Mouse (Mus musculus): ENCODE results near the gene Hoxd13. TPM values are rescaled to one million over a fixed set of nuclear protein-coding genes. Genes with fewer than 3 reads are reported as not detected.

The Hoxd13 gene
- not detected in 3 replicates for total RNA-seq (2017)

DNA sequence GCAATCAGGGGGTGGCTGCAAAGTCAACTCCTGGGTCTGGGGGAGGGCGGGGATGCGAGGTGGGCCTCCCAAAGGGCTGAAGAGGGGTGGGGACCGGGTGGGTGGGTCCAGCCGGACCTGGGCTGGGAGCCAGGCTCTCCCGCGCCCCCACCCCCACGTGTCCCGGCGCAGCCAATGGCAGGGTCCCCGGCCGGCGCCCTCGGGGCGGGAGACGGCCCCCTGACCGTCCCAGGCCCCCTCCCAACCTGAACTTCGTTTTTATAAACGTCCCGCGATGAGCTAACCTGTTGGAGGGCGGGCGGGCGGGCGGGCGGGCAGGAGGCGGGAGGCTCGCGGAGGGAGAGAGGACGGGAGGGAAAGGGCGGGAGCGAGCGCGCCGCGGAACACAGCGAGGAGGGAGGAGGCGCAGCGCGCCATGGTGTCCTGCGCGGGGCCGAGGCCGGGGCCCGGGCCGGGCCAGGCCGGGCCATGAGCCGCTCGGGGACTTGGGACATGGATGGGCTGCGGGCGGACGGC is at the start of gene Hoxd13:
Gene Hoxd13 (plus strand): TSS at position 469 of the 516 bp plus-strand sequence.
- no peak for ATAC-seq (replicated peaks; ENCODE audit: insufficient number of reproducible peaks, low FRiP score, low TSS enrichment, poor library complexity, severe bottlenecking)

DNA sequence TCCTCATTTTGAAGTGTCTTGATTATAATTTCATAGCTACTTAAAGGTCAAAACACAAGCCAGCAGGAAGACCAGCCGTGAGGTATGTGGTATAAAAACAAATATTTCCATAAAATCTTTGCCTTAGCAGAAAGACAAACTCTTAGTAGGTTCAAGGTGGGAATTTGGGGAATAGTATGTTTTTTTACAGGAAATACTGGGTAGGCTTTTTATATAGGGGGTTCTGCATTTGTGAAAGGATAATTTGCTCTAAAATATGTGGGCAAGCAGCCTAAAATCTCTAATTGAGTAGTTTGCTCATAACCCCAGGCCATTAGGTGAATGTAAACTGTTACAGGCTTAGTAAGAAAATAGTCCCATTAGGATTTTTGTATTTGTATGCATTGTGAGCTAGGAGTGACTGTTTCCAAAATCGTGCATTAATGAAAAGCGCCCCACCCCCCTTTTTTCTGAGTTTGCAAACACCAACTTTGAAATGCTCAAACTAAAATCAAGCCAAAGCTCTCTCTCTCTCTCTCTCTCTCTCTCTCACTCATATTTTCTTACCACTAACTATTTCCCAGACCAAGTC is 48.3 kb upstream of the Hoxd13 start:
- ATAC-seq (replicated peaks; ENCODE audit: insufficient number of reproducible peaks, low FRiP score, low TSS enrichment, poor library complexity, severe bottlenecking) = no peak

DNA sequence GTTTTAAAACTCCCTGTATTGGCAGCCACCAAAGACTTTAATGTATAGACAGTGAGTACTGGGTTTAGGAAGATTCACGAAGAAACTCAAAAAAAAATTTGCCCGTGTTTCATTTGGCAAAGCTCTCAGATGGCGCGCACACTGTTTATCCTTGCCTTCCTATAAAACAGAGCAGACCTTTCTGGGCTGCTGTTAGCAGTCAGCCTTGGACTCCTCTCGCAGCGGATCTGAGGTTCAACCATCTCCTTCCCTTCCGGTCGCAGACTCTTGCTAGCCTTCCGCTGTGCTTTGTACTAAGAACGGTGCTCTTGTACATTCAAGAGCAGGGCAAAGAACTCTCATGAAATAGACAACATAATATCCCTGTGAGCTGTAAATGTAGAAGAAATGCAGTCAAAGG is 47.7 kb upstream of the Hoxd13 start:
- ATAC-seq (replicated peaks; ENCODE audit: insufficient number of reproducible peaks, low FRiP score, low TSS enrichment, poor library complexity, severe bottlenecking) = no peak

DNA sequence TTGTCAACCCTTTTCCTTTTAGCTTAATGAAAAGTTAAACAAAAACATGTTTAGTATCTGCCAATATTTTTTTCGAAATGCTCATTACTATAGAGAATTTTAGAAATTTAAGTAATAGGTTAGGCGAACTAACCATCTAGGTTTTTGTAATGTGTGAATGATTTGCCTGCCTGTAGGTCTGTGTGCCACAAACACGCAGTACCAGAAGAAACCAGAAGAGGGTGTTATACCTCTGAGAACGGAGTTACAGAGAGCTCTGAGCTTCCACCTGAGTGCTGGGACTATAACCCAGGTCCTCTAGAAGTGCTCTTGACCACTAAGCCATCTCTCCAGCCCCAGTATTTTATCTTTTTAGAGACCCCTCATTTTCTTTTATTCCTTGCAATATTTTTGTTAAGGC is 32.7 kb upstream of the Hoxd13 start:
- ATAC-seq (replicated peaks; ENCODE audit: insufficient number of reproducible peaks, low FRiP score, low TSS enrichment, poor library complexity, severe bottlenecking) = no peak

DNA sequence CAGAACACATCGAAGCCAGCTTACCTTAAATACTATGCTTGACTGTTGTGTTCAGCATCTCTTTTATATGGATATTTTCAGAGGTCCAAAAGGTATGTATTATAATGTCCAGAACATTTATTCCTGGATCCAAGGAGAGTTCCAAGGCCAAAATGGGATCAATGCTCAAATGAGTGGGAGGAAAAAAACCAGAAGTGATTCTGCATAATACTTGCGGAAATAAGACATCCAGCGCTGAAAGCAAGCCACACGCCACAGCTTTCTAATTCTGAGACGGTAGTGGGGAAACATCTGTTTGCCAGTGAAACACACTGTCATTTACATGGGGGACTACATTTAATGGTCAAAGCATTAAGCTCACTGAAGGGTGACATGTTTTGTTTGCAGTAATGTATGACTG is 25.7 kb upstream of the Hoxd13 start:
- no peak for ATAC-seq (replicated peaks; ENCODE audit: insufficient number of reproducible peaks, low FRiP score, low TSS enrichment, poor library complexity, severe bottlenecking)

DNA sequence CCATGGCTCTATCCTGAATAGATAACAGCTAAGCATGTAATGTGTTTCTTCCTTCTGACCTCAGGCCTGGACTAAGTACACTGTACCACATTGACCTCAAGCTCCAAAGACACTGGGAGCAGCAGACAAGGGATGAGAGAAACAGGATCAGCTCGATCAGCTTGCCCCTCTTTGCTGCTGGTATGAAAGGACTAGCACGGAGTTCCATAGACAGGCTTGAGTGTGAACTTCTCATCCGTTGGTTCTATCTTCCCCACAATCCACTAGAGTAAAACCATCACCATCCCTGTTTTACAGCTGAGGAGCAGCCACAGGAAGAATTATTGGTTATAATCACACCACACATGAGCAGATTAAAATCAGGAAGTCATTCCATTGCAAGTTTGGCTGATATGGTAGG is 22.5 kb upstream of the Hoxd13 start:
- ATAC-seq (replicated peaks; ENCODE audit: insufficient number of reproducible peaks, low FRiP score, low TSS enrichment, poor library complexity, severe bottlenecking) = no peak

DNA sequence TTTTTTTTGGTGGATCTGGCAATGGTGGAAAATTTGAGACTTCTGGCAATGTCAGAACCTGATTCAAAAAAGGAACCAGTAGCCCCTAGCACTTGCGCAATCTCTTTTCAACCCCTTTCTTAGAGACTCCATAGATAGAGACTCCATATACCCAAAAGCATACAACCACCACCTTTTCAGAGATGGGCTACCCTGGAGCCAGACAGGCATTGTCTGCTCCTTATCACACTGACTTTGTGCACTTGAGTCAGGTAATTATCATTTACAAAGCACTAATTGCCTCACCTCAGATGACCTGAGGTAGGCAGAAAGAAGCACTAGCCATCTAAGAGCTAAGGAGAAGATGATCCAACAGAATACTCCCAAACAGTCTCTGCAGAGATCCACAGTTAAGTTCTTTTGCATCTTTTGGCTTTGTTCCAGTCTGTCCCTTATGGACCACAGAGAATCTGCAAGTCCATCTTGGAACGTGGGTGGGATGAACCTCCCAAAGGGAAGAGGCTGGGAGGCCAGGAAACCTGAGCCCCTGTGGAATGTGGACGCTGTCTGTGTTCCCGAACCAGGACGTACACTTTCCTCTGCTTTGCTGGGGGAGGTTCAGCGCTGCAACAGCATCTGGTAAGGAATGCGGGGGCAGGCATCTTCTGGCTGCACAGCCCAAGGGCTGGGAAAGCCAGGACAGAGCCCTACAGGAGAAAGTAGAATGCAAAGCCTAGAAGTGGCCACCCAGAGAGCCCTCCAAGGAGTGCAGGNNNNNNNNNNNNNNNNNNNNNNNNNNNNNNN is 20.8 kb upstream of the Hoxd13 start:
- ATAC-seq (replicated peaks; ENCODE audit: insufficient number of reproducible peaks, low FRiP score, low TSS enrichment, poor library complexity, severe bottlenecking) = no peak

DNA sequence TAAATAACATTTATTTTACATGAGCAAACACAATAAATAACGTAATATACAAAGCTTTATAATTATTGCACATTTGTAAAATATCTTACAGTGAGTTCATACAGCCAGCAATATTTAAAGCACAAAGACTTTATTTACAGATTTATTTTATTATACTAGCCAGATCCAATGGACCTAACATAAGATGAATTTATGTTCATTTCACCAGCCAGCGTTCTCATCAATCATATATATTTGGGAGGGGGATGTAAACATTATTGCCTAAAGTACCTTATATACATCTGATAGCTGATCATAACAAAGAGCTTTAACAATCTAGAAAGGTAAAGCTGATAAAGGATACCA is 15.1 kb upstream of the Hoxd13 start:
- no peak for ATAC-seq (replicated peaks; ENCODE audit: insufficient number of reproducible peaks, low FRiP score, low TSS enrichment, poor library complexity, severe bottlenecking)

DNA sequence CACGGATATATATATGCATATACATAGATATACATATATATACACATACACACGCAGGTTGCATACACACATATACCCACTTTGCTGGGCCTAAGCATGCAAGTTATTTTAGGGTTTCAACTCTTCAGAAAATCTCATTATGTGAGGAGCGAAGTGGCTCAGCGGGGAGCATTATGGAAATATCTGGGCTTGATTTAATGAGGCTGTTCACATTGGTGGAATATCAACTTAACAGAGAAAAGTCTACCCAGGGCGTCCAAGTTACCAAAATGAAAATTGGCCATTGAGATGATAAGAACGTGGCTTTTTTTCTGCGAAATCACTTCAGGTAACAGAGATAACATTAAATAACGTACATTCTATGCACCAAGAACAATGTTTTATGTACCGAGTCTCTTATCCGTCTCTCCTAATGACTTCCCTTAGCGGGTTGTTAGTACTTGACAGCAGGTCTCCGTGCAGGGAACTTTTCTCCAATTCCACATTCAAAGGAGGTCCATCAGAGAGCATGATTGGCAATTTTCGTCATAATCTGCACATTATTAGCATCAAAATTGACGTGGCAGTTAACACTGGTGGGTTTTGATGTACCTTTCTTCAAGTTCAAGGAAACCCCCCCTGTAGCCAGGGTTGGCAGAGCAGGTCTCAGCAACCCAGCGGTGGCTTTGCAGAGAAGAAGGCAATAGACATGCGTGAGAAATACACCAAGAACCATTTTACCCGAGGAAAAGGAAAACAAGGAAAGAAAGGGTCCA is 14.2 kb upstream of the Hoxd13 start:
- ATAC-seq (replicated peaks; ENCODE audit: insufficient number of reproducible peaks, low FRiP score, low TSS enrichment, poor library complexity, severe bottlenecking) = no peak

DNA sequence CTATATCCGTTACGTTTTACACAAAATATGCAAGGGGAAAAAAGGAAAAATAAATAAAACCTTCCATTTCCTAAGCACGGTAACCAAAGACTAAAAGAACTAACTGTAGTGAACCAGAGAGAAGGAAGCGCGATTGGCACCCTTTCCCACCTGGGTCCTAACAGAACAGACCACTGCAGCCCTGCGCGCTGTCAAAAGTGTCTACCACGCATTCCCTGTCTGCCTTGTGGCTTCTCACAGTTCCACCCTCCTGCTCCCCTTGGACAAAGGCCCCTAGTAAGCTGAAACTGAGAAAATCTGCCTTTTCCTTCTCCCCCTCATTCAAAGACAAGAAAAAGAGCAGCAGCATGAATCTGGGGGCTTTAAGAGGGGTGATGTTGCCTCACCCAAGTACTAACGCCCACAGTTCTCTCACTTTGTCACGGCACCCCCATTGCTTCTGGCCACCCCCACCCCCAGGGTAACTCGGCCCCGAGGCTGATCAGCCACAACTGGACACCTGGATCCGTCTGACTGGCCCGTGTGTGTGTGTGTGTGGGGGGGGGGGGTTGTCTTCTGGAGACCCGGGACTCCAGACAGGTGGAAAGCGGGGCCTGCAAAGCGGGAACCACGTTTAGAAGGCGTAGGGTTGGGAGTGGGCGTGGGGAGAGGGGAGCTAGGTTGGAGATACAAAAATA is 13.2 kb upstream of the Hoxd13 start:
- no peak for ATAC-seq (replicated peaks; ENCODE audit: insufficient number of reproducible peaks, low FRiP score, low TSS enrichment, poor library complexity, severe bottlenecking)

DNA sequence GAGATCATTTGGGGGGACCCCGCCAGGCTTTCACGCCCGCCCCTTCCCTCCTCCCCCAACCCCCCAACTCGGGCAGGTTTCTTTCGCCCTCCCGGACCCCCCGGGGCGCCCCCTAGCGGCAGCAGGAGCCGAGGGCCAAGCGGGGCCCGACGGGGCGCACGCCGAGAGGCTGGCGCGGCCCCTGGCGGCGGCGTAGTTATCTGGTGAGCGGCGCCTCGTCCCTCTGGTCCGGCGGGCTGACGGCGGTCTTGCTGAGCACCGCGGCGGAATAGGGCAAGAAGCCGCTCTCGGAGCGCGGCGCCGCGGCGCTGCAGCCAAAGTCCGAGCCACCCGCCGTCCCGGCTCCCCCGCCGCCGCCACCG is 12.7 kb upstream of the Hoxd13 start:
- no peak for ATAC-seq (replicated peaks; ENCODE audit: insufficient number of reproducible peaks, low FRiP score, low TSS enrichment, poor library complexity, severe bottlenecking)

DNA sequence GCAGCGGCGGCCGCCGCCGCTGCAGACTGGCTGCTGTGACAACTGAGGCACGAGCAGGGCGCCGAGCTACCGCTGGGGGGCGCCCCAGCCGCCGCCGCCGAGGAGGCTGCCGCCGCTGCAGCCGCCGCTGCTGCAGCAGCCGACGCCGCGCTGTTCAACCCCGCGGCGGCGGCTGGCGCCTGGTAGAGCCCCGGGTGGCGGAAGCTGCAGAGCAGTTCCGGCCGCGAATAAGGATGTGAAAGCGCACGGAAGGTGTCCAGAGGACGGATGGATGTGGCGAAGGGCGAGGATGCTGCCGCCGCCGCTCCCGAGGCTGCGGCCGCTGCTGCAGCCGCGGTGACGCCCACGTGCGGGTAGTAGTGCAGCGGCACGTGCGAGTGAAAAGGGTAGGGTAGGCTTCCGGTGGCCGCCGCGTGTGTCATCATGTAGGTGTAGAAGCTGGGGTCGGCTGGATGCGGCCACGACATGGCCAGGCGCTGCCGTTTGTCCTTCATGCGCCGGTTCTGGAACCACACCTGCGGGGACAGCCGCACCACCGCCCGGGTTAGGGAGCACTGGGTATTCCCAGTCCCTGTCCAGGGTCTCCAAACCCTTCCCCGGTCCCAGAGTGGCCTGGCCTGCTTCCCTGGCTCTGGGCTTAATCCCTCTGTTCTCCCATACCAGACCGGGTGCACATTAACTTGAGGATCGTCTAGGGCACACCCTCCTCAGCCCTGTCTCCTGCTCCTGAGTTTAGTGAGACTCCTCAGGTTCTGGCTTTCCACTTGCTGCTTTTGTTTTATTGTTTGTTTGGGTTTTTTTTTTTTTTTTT is 12.1 kb upstream of the Hoxd13 start:
- ATAC-seq (replicated peaks; ENCODE audit: insufficient number of reproducible peaks, low FRiP score, low TSS enrichment, poor library complexity, severe bottlenecking) = peak; percentile 58

DNA sequence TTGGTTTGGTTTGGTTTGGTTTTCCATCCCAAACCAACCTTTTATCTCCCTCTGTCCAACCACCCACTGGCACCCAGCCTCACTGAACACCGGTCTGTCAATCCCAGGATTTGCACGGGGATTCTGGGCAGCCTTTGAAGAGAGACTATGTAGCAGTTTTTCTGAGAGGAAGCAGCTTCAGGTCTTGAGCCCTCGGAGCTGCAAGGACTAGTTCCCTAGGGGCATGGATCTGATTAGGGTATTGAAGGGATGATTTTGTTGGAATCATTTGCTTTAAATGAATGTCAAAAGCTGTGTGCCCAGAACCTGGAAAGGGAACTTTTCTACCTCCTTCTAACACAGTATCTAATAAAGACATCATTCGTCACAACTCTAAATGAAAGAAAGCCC is 11.5 kb upstream of the Hoxd13 start:
- ATAC-seq (replicated peaks; ENCODE audit: insufficient number of reproducible peaks, low FRiP score, low TSS enrichment, poor library complexity, severe bottlenecking) = no peak

DNA sequence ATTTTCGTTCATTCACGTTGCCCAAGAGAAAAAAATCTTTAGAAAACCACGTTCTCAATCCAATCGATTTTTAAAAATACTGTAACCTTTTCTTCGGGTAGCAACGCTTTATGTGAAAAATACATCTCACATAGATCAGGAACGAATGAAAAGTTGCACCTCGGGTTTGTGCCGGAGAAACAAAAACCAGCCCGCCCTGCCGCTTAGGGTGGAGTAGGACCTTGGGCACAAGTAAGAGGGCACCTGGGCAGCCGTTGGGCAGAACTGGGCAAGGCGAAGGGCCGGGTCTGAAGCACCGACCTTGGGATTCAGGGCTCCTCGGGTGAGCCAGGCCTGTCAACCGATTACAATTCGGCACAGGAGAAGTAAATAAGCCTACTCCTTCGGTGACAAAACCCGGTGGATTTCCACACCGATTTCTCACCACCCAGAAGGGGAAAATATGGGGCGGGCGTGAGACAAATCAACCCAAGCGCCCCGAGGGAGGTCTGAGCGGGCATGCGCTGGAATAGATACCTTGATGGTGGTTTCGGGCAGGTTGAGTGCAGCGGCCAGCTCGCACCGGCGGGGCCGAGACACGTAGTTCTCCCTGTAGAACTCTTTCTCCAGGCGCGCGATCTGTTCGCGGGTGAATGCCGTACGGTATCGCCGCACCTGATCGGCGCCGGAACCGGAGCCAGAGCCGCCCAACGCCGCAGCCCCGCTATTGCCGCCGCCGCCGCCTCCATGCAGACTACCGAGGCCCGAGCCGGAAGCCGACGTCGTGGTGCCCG is 10.7 kb upstream of the Hoxd13 start:
- no peak for ATAC-seq (replicated peaks; ENCODE audit: insufficient number of reproducible peaks, low FRiP score, low TSS enrichment, poor library complexity, severe bottlenecking)

DNA sequence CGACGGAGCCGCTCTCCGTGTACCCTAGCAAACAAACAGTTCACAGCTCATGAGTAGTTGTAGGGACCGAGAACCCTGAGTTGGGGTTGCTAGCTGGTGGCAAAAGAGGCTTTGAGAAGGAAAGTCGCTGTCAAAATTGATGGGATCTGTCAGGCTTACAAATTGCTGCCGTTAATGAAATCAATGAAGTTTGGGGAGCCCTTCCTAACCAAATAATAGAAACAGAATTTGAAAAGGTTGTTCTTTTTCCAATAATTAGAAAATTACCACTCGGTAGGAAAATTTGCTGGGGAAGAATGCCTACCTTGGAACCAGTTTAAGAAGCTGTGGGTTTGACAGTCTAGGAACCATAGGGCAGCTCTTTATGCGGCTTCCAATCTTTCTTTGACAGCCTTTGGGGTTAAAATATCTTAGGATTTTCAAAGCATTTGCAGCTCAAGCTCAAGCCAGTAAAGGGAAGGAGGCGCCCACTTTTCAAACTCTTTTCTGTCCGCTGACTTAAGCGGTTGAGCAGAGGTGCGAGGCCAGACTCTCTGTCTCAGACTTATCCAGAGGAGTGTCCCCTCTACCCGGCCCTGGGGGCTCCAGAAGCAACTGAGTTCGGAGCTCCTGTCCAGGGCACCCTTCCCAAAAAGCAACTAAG is 10.0 kb upstream of the Hoxd13 start:
- no peak for ATAC-seq (replicated peaks; ENCODE audit: insufficient number of reproducible peaks, low FRiP score, low TSS enrichment, poor library complexity, severe bottlenecking)

DNA sequence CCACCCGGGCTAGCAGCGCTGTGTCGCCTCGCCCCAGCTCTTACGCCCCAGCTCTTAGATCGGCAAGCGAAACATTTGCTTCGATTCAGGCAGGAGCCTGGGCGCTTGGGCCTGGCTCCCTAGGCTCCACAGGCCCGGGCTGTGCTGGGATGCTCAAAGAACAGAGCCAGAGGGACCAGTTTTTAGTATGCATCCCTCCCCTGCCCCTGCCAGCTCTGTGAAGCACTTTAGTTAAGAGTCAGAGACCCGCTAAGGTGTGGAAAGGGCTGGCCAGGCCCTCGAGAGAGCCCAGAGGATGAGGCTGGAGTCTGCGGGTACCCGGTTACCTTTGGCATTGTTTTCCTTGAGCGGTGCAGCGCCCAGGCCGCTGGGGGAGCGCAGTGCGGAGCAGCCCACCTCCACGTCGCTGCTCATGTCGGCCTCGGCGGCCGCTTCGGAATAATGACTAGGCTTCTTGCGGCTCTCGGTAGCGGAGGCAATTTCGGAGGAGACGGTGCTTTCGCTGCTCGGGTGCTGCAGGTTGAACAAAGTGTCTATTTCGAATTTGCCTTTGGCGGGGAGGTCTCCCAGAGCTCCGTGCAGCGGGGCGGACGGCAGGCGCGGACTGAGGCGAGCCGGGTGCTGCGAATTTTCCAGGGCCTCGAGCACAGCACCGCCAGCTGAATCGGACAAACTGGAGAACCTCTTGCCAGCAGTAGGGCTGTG is 9.3 kb upstream of the Hoxd13 start:
- ATAC-seq (replicated peaks; ENCODE audit: insufficient number of reproducible peaks, low FRiP score, low TSS enrichment, poor library complexity, severe bottlenecking) = no peak

DNA sequence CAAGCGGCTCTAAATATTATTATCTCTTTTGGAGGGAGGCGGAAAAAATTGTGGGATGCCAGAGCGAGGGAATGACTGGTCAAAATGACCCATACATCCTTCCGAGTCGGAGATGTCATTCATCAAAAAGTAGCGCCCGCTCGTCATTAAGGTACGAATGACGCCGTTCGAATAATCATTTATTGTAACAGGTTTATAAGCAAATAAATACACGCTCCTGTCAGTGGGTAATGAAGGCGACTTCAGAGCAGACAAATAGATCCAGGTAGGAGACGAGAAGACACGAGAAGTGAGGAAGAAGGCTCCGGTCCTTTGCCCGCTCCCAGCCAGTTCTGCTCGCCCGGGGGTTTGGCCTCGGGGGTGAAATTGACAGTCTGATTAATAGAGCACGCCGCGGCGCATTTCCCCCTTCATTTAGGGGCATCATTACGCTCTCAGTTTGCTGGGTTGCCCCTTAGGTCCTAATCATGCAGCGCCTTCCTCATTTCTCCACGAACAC is 8.6 kb upstream of the Hoxd13 start, which contains the start of gene Evx2:
Gene Evx2 (minus strand): TSS at position 51 of the 499 bp plus-strand sequence.
- ATAC-seq (replicated peaks; ENCODE audit: insufficient number of reproducible peaks, low FRiP score, low TSS enrichment, poor library complexity, severe bottlenecking) = no peak
